Mouse (Mus musculus): ENCODE results near the gene Nox4.

DNA sequence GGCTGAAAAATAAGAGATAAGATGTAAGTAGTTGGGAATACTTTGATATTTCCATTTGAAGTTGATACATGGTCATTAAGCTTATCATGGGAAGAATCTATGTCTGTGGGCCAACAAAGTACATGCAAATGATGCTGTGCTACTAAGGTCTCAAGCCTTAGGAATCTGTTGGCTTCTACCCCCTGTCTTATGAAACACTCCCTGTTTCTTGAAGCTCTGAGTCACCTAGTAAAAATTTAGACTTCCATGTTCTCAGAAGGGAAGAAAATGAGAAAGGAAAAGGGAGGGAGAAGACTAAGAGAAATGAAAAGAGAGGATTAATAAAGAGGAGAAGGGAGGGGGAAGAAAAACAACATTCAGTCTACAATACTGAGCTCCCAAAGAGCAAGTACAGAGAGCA lies 41.1 kb upstream of the Nox4 start:
- no peak for TF ChIP-seq GATA1 (IDR thresholded peaks at IDR 0.05; ENCODE audit: borderline replicate concordance, low read length)
- TF ChIP-seq FLI1 (IDR thresholded peaks at IDR 0.05; ENCODE audit: low read length): no peak
